Mouse (Mus musculus) CH12.LX (cell line): Measurements from ENCODE around the gene Micu1. TPM values are rescaled to one million over a fixed set of nuclear protein-coding genes. Genes with fewer than 3 reads are reported as not detected.

ENCODE experiments used
- DNase-seq: peaks from one replicate; pipeline ENCODE4 v3.0.0-alpha.2; 2013; ENCODE audit errors: extremely low read depth
- H3K27ac ChIP-seq: 2 replicates; pipeline ENCODE4 v1.5.1; 2012; ENCODE audit warnings: low read depth, mild to moderate bottlenecking, control low read depth, moderate library complexity; ENCODE audit not compliant: insufficient read depth
- H3K27me3 ChIP-seq: replicated peaks from 2 replicates; pipeline ENCODE3; 2012; ENCODE audit warnings: inconsistent platforms
- H3K36me3 ChIP-seq, 2 experiments: replicated peaks in 1 of 2; 2 replicates each; pipeline versions ENCODE3 to v1.6.1; 2012; ENCODE audit warnings: inconsistent platforms in 1 of 2, low read length in 1 of 2, mild to moderate bottlenecking in 1 of 2, mixed read lengths in 1 of 2, moderate library complexity in 1 of 2; ENCODE audit not compliant: control insufficient read depth in 1 of 2, insufficient read depth in 1 of 2
- H3K4me1 ChIP-seq, 2 experiments: 2 replicates each; pipeline ENCODE4 v1.6.1; 2012; ENCODE audit warnings: inconsistent platforms in 1 of 2, moderate library complexity in 1 of 2; ENCODE audit not compliant: insufficient read depth in 2 of 2, control insufficient read depth in 1 of 2
- H3K4me2 ChIP-seq: 2 replicates; pipeline ENCODE4 v1.6.1; 2012; ENCODE audit warnings: low read depth, mild to moderate bottlenecking, control low read depth; ENCODE audit not compliant: poor library complexity, insufficient read depth, severe bottlenecking
- H3K4me3 ChIP-seq, 3 experiments: fragments of 150-350 bp in 1 of 3; sonication (generic) in 1 of 3; replicated peaks in 1 of 3; 2 replicates each; pipeline versions ENCODE3 to v1.5.1; 2011 to 2012; ENCODE audit warnings: low read depth in 2 of 3, low read length in 2 of 3, mild to moderate bottlenecking in 2 of 3, moderate library complexity in 2 of 3, control low read depth in 1 of 3, improper control_type of control experiment in 1 of 3, inconsistent platforms in 1 of 3, mixed read lengths in 1 of 3; ENCODE audit not compliant: poor library complexity in 1 of 3
- H3K79me2 ChIP-seq: replicated peaks from 2 replicates; pipeline ENCODE4 v1.6.1; 2012; ENCODE audit warnings: mild to moderate bottlenecking, moderate library complexity; ENCODE audit not compliant: control insufficient read depth, poor library complexity, insufficient read depth, severe bottlenecking; ENCODE audit errors: extremely low read depth
- H3K9ac ChIP-seq: 2 replicates; pipeline ENCODE4 v1.6.1; 2012; ENCODE audit warnings: low read depth, mild to moderate bottlenecking, control low read depth, moderate library complexity; ENCODE audit not compliant: insufficient read depth
- H3K9me3 ChIP-seq: replicated peaks from 2 replicates; pipeline ENCODE3; 2012; ENCODE audit warnings: low read length, inconsistent platforms, mixed read lengths
- CHD2 ChIP-seq: IDR thresholded peaks from 2 replicates; pipeline ENCODE4 v1.6.1; 2011; ENCODE audit warnings: low read length, improper control_type of control experiment
- CTCF ChIP-seq, 2 experiments: IDR thresholded peaks in 1 of 2; conservative IDR thresholded peaks in 1 of 2; 2 replicates each; pipeline ENCODE4 v1.5.1; 2011 to 2012; ENCODE audit warnings: low read depth in 2 of 2, low read length in 2 of 2, improper control_type of control experiment in 1 of 2, inconsistent platforms in 1 of 2, mild to moderate bottlenecking in 1 of 2, moderate library complexity in 1 of 2
- ELF1 ChIP-seq: IDR thresholded peaks from 2 replicates; pipeline ENCODE4 v1.6.1; 2014; ENCODE audit warnings: low read depth, mild to moderate bottlenecking, inconsistent platforms, low read length, improper control_type of control experiment
- EP300 ChIP-seq: IDR thresholded peaks from 2 replicates; pipeline ENCODE4 v1.6.1; 2011; ENCODE audit warnings: low read length, improper control_type of control experiment
- GABPA ChIP-seq: IDR thresholded peaks from 2 replicates; pipeline ENCODE4 v1.6.1; 2012; ENCODE audit warnings: low read depth, low read length, improper control_type of control experiment, inconsistent platforms; ENCODE audit not compliant: insufficient replicate concordance
- HCFC1 ChIP-seq: IDR thresholded peaks from 2 replicates; pipeline ENCODE4 v1.6.1; 2012; ENCODE audit warnings: low read depth, mild to moderate bottlenecking, inconsistent platforms, low read length, improper control_type of control experiment
- KAT2A ChIP-seq: IDR thresholded peaks from 2 replicates; pipeline ENCODE4 v1.6.1; 2012; ENCODE audit warnings: low read length, improper control_type of control experiment, inconsistent platforms; ENCODE audit not compliant: insufficient replicate concordance
- MAZ ChIP-seq: IDR thresholded peaks from 2 replicates; pipeline ENCODE4 v1.6.1; 2012; ENCODE audit warnings: low read depth, mild to moderate bottlenecking, inconsistent platforms, low read length, improper control_type of control experiment, moderate library complexity
- MEF2A ChIP-seq: IDR thresholded peaks from 2 replicates; pipeline ENCODE4 v1.6.1; 2014; ENCODE audit warnings: low read depth, mild to moderate bottlenecking, inconsistent platforms, low read length, improper control_type of control experiment, borderline replicate concordance
- MYC ChIP-seq: IDR thresholded peaks from 2 replicates; pipeline ENCODE4 v1.6.1; 2011; ENCODE audit warnings: low read depth, mild to moderate bottlenecking, improper control_type of control experiment, low read length
- NELFE ChIP-seq: IDR thresholded peaks from 2 replicates; pipeline ENCODE4 v1.6.1; 2011; ENCODE audit warnings: low read depth, low read length, improper control_type of control experiment
- NRF1 ChIP-seq: IDR thresholded peaks from 2 replicates; pipeline ENCODE4 v1.6.1; 2014; ENCODE audit warnings: low read depth, mild to moderate bottlenecking, inconsistent platforms, low read length, improper control_type of control experiment, moderate library complexity
- PAX5 ChIP-seq: IDR thresholded peaks from 2 replicates; pipeline ENCODE4 v1.6.1; 2012; ENCODE audit warnings: low read length, inconsistent platforms, mixed read lengths
- POLR2A ChIP-seq: IDR thresholded peaks from 2 replicates; pipeline ENCODE4 v1.6.1; 2011; ENCODE audit warnings: low read depth, mild to moderate bottlenecking, improper control_type of control experiment, low read length
- RAD21 ChIP-seq: IDR thresholded peaks from 2 replicates; pipeline ENCODE4 v1.6.1; 2011; ENCODE audit warnings: low read depth, mild to moderate bottlenecking, low read length, improper control_type of control experiment, moderate library complexity
- SIN3A ChIP-seq: IDR thresholded peaks from 2 replicates; pipeline ENCODE4 v1.6.1; 2012; ENCODE audit warnings: low read length, improper control_type of control experiment, inconsistent platforms
- SMC3 ChIP-seq: IDR thresholded peaks from 2 replicates; pipeline ENCODE4 v1.6.1; 2011; ENCODE audit warnings: low read depth, low read length, improper control_type of control experiment
- TBP ChIP-seq: conservative IDR thresholded peaks from 2 replicates; pipeline ENCODE4 v1.6.1; 2011; ENCODE audit warnings: low read depth, low read length, improper control_type of control experiment
- TCF12 ChIP-seq: IDR thresholded peaks from 2 replicates; pipeline ENCODE4 v1.6.1; 2014; ENCODE audit warnings: low read depth, mild to moderate bottlenecking, inconsistent platforms, low read length, improper control_type of control experiment
- UBTF ChIP-seq: IDR thresholded peaks from 2 replicates; pipeline ENCODE4 v1.6.1; 2012; ENCODE audit warnings: low read depth, mild to moderate bottlenecking, inconsistent platforms, low read length, improper control_type of control experiment, moderate library complexity
- USF1 ChIP-seq: IDR thresholded peaks from 2 replicates; pipeline ENCODE4 v1.6.1; 2014; ENCODE audit warnings: low read depth, mild to moderate bottlenecking, inconsistent platforms, low read length, improper control_type of control experiment
- ZC3H11A ChIP-seq: IDR thresholded peaks from 2 replicates; pipeline ENCODE4 v1.6.1; 2012; ENCODE audit warnings: low read depth, mild to moderate bottlenecking, inconsistent platforms, low read length, improper control_type of control experiment
- ZMIZ1 ChIP-seq: IDR thresholded peaks from 2 replicates; pipeline ENCODE4 v1.6.1; 2012; ENCODE audit warnings: low read depth, mild to moderate bottlenecking, inconsistent platforms, low read length, improper control_type of control experiment
- dilution Hi-C: fragments of 300-500 bp; cut with MboI; formaldehyde crosslinking; loops from 2 replicates; pipeline ENCODE4 v1.14.3; 2020; ENCODE audit warnings: low sequenced_read_pairs; ENCODE audit not compliant: extremely low pct_unique_long_range_greater_than_20kb, extremely low pct_ligation_motif_present
- in situ Hi-C: fragments of 300-500 bp; cut with MboI; formaldehyde crosslinking; loops from 3 replicates; pipeline ENCODE4 v1.14.3; 2019; ENCODE audit warnings: low sequenced_read_pairs, low pct_ligation_motif_present, low pct_unique_long_range_greater_than_20kb, mixed read lengths
- polyA plus RNA-seq: library from polyadenylated mRNA; unstranded; fragments of >175 nt; gene quantifications from 2 replicates; pipeline ENCODE4 v1.2.1, GENCODE M21; 2012; ENCODE audit warnings: low read depth; ENCODE audit not compliant: insufficient read length
- total RNA-seq, 2 experiments: library from RNA; depleted of rRNA; stranded (reverse); fragments of 300-350 nt in 1 of 2; fragments of >200 nt in 1 of 2; gene quantifications; 2 replicates each; pipeline ENCODE4 v1.2.3; 2012 to 2014

Micu1 gene
- total and polyA plus RNA-seq, 3 experiments: 23.1 to 37.1 (median 29.3) TPM

- dilution Hi-C loops: no loop called here
- H3K27me3 ChIP-seq: no peaks in the 10 kb centered on the region
- no peak overlapping the region for H3K4me2 ChIP-seq
- no peaks in the 10 kb centered on the region for H3K79me2 ChIP-seq
- H3K9ac ChIP-seq: no peak overlapping the region
- peaks cover 2% of the 10 kb centered on the region for H3K9me3 ChIP-seq
- TF ChIP-seq CHD2 (no peak), SIN3A (no peak), POLR2A (no peak), PAX5 (no peak), MEF2A (no peak), TBP (no peak)
- H3K27ac ChIP-seq: no peak overlapping the region
- H3K36me3 ChIP-seq: no peaks in the 10 kb centered on the region
- in situ Hi-C loops: no loop called here
- no peak overlapping the region for H3K4me3 ChIP-seq
- peaks cover under 1 to 2% of the 10 kb centered on the region in 2 experiments; a peak in 2 of 4 replicates for H3K4me1 ChIP-seq
- DNase-seq: no peak
Observed at GRCm38 (mm10) chr10:59687126-59687525, 15.2 kb upstream of the Micu1 start.

GRCm38 (mm10) chr10:59689836-59690235 is 12.4 kb upstream of the Micu1 start:
- in situ Hi-C loops: no loop called here
- Histone ChIP-seq H3K4me2 (peak overlapping the region; percentile 67; the same call in 1 of the 2 replicates), H3K36me3 (no peaks in the 10 kb centered on the region), H3K9me3 (no peaks in the 10 kb centered on the region), H3K4me1 (peaks cover 2 to 12% of the 10 kb centered on the region in 2 experiments; a peak in 3 of 4 replicates), H3K9ac (no peak overlapping the region), H3K79me2 (no peaks in the 10 kb centered on the region), H3K27me3 (no peaks in the 10 kb centered on the region), H3K27ac (no peak overlapping the region), H3K4me3 (peak overlapping the region in 1 of 3 experiments; percentile 21)
- dilution Hi-C loops: no loop called here
- no peak for DNase-seq
- TF ChIP-seq MEF2A (no peak), USF1 (no peak), SIN3A (no peak), NELFE (no peak), UBTF (no peak), SMC3 (no peak), CTCF (conservative IDR thresholded peaks at IDR 0.05 in 1 of 2, IDR thresholded peaks at IDR 0.05 in 1 of 2; ENCODE audit: low read depth in 2 of 2, low read length in 2 of 2) (no peak), GABPA (no peak), RAD21 (no peak), MYC (no peak), TCF12 (no peak), KAT2A (no peak), ZMIZ1 (no peak), MAZ (no peak), ELF1 (no peak), POLR2A (no peak), ZC3H11A (no peak), NRF1 (no peak), HCFC1 (no peak), EP300 (no peak)
